ENCODE assay signal across 12 mouse cellular contexts in the genomic region with DNA sequence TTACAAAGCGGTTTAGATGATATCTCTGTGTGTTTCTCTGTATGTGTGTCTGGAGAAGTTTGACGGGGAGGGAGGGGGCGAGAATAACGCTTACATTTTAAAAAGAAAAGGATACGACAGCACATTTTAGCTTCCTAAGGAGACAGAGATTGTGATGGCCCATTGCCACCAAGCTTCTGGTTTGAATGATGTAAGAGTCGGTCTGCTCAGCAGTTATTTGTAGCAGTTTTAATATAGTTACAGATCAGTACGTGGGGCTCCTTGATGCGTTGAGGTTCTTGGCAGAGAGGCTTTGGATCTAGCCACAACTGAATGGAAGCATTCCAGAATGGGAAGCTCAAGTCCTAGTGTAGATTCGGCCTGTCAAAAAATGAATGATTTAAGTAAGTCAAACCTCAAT.
DNase-seq lines count a peak whose midpoint lies in the region; ATAC-seq and TF ChIP-seq lines count a peak whose summit lies in the region.
"Had no signal": no experiment of that assay in that cellular context is flagged by ENCODE, and none has a peak within 500 bp of the region (broad histone marks: within the 10 kb centered on the region; RNA-seq: fewer than 3 reads in every experiment).

No protein-coding gene starts in this region.

- TF ChIP-seq CTCF in thymus, adult 2 months (IDR thresholded peaks at IDR 0.05; ENCODE audit: borderline replicate concordance, control insufficient read depth, extremely low read depth, insufficient read depth, low read length, poor library complexity), result no peak

- H3K36me3 ChIP-seq in thymus, adult 2 months (ENCODE audit: control insufficient read depth, insufficient read depth, low read length), result no peaks in the 10 kb centered on the region
- H3K36me3 ChIP-seq: heart, embryonic 13.5 days; intestine, embryonic 15.5 days had no signal

- no peak for TF ChIP-seq POLR2A in thymus, adult 2 months (IDR thresholded peaks at IDR 0.05; ENCODE audit: control insufficient read depth, extremely low read depth, insufficient read depth, low read length, poor library complexity)

- no peak overlapping the region for H3K4me3 ChIP-seq in thymus, adult 2 months (ENCODE audit: control insufficient read depth, insufficient read depth, low read length)
- H3K4me3 ChIP-seq: heart, embryonic 13.5 days; intestine, embryonic 15.5 days; myocyte had no signal

- ATAC-seq in activated CD4-positive, CD25-positive, alpha-beta regulatory T cell, adult 4 months, result no peak
- no peak for ATAC-seq in granulocyte monocyte progenitor cell, adult 5-6 weeks (replicated peaks; ENCODE audit: poor library complexity, severe bottlenecking)
- ATAC-seq: intestine, embryonic 15.5 days had no signal

- 94% methylated on average over 9 of the region's 9 CpGs for WGBS in thymus, adult 2 months

- H3K4me1 ChIP-seq in thymus, adult 2 months (replicated peaks; ENCODE audit: control insufficient read depth, insufficient read depth, low read length), result no peaks in the 10 kb centered on the region
- H3K4me1 ChIP-seq: heart, embryonic 13.5 days; intestine, embryonic 15.5 days had no signal

- intact Hi-C loops in gastrocnemius, postnatal 14 days (cut with DNase I; ENCODE audit: low total_unique reads), result no loop called here
- intact Hi-C loops in left cerebral cortex, postnatal 36 days (cut with DNase I), result no loop called here

- H3K27me3 ChIP-seq in thymus, adult 2 months (ENCODE audit: control insufficient read depth, insufficient read depth, low read length), result no peaks in the 10 kb centered on the region
- H3K27me3 ChIP-seq: heart, embryonic 13.5 days; intestine, embryonic 15.5 days had no signal

- peak; percentile 14 for DNase-seq in gastrocnemius, postnatal 14 days
- no peak for DNase-seq in gastrocnemius, adult 8-10 months (ENCODE audit: low spot score in 2 of 2)
- DNase-seq in brain, adult 2 months (ENCODE audit: low read depth, low spot score), result peak; percentile 80
- DNase-seq in cerebellum, postnatal 25 days, result peak; percentile 32 to 61
- peak; percentile 17 to 27 for DNase-seq in left cerebral cortex, postnatal 36 days (ENCODE audit: low spot score in 2 of 2)
- no peak for DNase-seq in thymus, adult 2 months
- DNase-seq: thymus, postnatal 25 days had no signal

- H3K27ac ChIP-seq in thymus, adult 2 months (ENCODE audit: control insufficient read depth, insufficient read depth, low read length), result no peak overlapping the region
- H3K27ac ChIP-seq: heart, embryonic 13.5 days; intestine, embryonic 15.5 days had no signal

Comparison
In these comparisons a context has a peak if more than half of its experiments do, and no peak if none do; other contexts are left out.
1. DNase-seq: peak in gastrocnemius, postnatal 14 days (single experiment), brain, adult 2 months (single experiment), cerebellum, postnatal 25 days (2 of 2) and left cerebral cortex, postnatal 36 days (2 of 2); none in gastrocnemius, adult 8-10 months (0 of 2) and thymus, adult 2 months (single experiment).